Mouse (Mus musculus) adrenal gland, adult 2 months (tissue): ENCODE results near the gene Insl3. TPM values are rescaled to one million over a fixed set of nuclear protein-coding genes. Genes with fewer than 3 reads are reported as not detected.

ENCODE experiments used
- polyA plus RNA-seq: library from polyadenylated mRNA; depleted of rRNA; stranded (reverse); fragments of >200 nt; gene quantifications from 2 replicates; pipeline ENCODE4 v1.2.3, GENCODE M21; 2012; rRNA removed
- total RNA-seq, 2 experiments: library from RNA; stranded (reverse); gene quantifications; 2 replicates each; pipeline ENCODE4 v1.2.3; 2021

Gene Insl3
- total and polyA plus RNA-seq, 3 experiments = 7.1 to 39.2 (median 7.5) TPM

Other genes with a start within 250 kb of the Insl3 start
- 10 to 100 TPM; 52.1 to 64.4 TPM for gene Abhd8, start 225.6 kb upstream of the Insl3 start, total RNA-seq
- 220 and 223 TPM in 2 replicates for gene Abhd8, start 225.6 kb upstream of the Insl3 start, polyA plus RNA-seq
- gene Mrpl34, start 224.3 kb upstream of the Insl3 start, total RNA-seq = 100 to 1,000 TPM; 130 to 133 TPM
- 230 and 261 TPM in 2 replicates for gene Mrpl34, start 224.3 kb upstream of the Insl3 start, polyA plus RNA-seq
- gene Dda1, start 220.0 kb upstream of the Insl3 start, total RNA-seq = 10 to 100 TPM; 54.7 to 76.7 TPM
- gene Dda1, start 220.0 kb upstream of the Insl3 start, polyA plus RNA-seq = 129 and 149 TPM in 2 replicates
- 10 to 100 TPM in 1 of 2 experiments, 1 to 10 TPM in 1; 9.9 to 16.4 TPM for gene Ano8, start 203.3 kb upstream of the Insl3 start, total RNA-seq
- gene Ano8, start 203.3 kb upstream of the Insl3 start, polyA plus RNA-seq = 44.9 and 54.6 TPM in 2 replicates
- gene Gtpbp3, start 201.1 kb upstream of the Insl3 start, total RNA-seq = 10 to 100 TPM; 15.6 to 26.7 TPM
- gene Gtpbp3, start 201.1 kb upstream of the Insl3 start, polyA plus RNA-seq = 58.3 and 77.4 TPM in 2 replicates
- gene Plvap, start 177.5 kb upstream of the Insl3 start, total RNA-seq = 100 to 1,000 TPM; 198 to 219 TPM
- 559 and 580 TPM in 2 replicates for gene Plvap, start 177.5 kb upstream of the Insl3 start, polyA plus RNA-seq
- not detected for gene Ccdc194, start 163.5 kb upstream of the Insl3 start, total RNA-seq
- gene Ccdc194, start 163.5 kb upstream of the Insl3 start, polyA plus RNA-seq = not detected in 2 replicates
- gene Bst2, start 151.8 kb upstream of the Insl3 start, total RNA-seq = 10 to 100 TPM; 63.1 to 98.6 TPM
- gene Bst2, start 151.8 kb upstream of the Insl3 start, polyA plus RNA-seq = 457 and 528 TPM in 2 replicates
- 10 to 100 TPM; 64.7 to 74.4 TPM for gene Mvb12a, start 146.3 kb upstream of the Insl3 start, total RNA-seq
- gene Mvb12a, start 146.3 kb upstream of the Insl3 start, polyA plus RNA-seq = 230 and 237 TPM in 2 replicates
- 1 to 10 TPM; 4.1 to 6.8 TPM for gene Tmem221, start 130.3 kb upstream of the Insl3 start, total RNA-seq
- gene Tmem221, start 130.3 kb upstream of the Insl3 start, polyA plus RNA-seq = 31.6 and 35.2 TPM in 2 replicates
- 1 to 10 TPM; 1.2 to 1.6 TPM for gene Nxnl1, start 122.6 kb upstream of the Insl3 start, total RNA-seq
- 0.26 and 0.54 TPM in 2 replicates for gene Nxnl1, start 122.6 kb upstream of the Insl3 start, polyA plus RNA-seq
- gene Slc27a1, start 120.3 kb upstream of the Insl3 start, total RNA-seq = 100 to 1,000 TPM; 195 to 212 TPM
- 479 and 725 TPM in 2 replicates for gene Slc27a1, start 120.3 kb upstream of the Insl3 start, polyA plus RNA-seq
- 100 to 1,000 TPM; 125 to 142 TPM for gene Pgls, start 97.0 kb upstream of the Insl3 start, total RNA-seq
- gene Pgls, start 97.0 kb upstream of the Insl3 start, polyA plus RNA-seq = 675 and 694 TPM in 2 replicates
- 1 to 10 TPM; 2.1 to 2.5 TPM for gene Fam129c, start 91.6 kb upstream of the Insl3 start, total RNA-seq
- 2.0 and 2.5 TPM in 2 replicates for gene Fam129c, start 91.6 kb upstream of the Insl3 start, polyA plus RNA-seq
- 10 to 100 TPM; 53.3 to 60.8 TPM for gene Colgalt1, start 78.2 kb upstream of the Insl3 start, total RNA-seq
- 201 and 217 TPM in 2 replicates for gene Colgalt1, start 78.2 kb upstream of the Insl3 start, polyA plus RNA-seq
- 10 to 100 TPM in 1 of 2 experiments, 1 to 10 TPM in 1; 6.0 to 10.5 TPM for gene Unc13a, start 17.5 kb upstream of the Insl3 start, total RNA-seq
- gene Unc13a, start 17.5 kb upstream of the Insl3 start, polyA plus RNA-seq = 4.4 and 6.3 TPM in 2 replicates
- gene Jak3, start 12.9 kb upstream of the Insl3 start, total RNA-seq = 10 to 100 TPM in 1 of 2 experiments, 1 to 10 TPM in 1; 9.4 to 19.0 TPM
- 32.3 and 44.2 TPM in 2 replicates for gene Jak3, start 12.9 kb upstream of the Insl3 start, polyA plus RNA-seq
- 1 to 10 TPM; 4.4 to 5.7 TPM for gene B3gnt3, start 12.6 kb downstream of the Insl3 start, total RNA-seq
- 14.4 and 17.5 TPM in 2 replicates for gene B3gnt3, start 12.6 kb downstream of the Insl3 start, polyA plus RNA-seq
- gene Fcho1, start 36.5 kb downstream of the Insl3 start, total RNA-seq = 1 to 10 TPM; 1.8 to 2.7 TPM
- gene Fcho1, start 36.5 kb downstream of the Insl3 start, polyA plus RNA-seq = 8.2 and 10.6 TPM in 2 replicates
- gene Zfp709, start 192.8 kb downstream of the Insl3 start, total RNA-seq = 1 to 10 TPM; 4.7 to 6.6 TPM
- 0.10 and 0.19 TPM in 2 replicates for gene Zfp709, start 192.8 kb downstream of the Insl3 start, polyA plus RNA-seq
- 1 to 10 TPM; 5.7 to 7.3 TPM for gene Zfp882, start 219.4 kb downstream of the Insl3 start, total RNA-seq
- gene Zfp882, start 219.4 kb downstream of the Insl3 start, polyA plus RNA-seq = 0.11 and 0.21 TPM in 2 replicates
- gene Zfp617, start 219.4 kb downstream of the Insl3 start, total RNA-seq = 10 to 100 TPM; 26.8 to 45.2 TPM
- gene Zfp617, start 219.4 kb downstream of the Insl3 start, polyA plus RNA-seq = 0.59 and 0.71 TPM in 2 replicates